Mouse (Mus musculus): ENCODE data around the gene Rnf213. TPM values are rescaled to one million over a fixed set of nuclear protein-coding genes. Genes with fewer than 3 reads are reported as not detected.

Rnf213 gene
- total RNA-seq, 2 experiments from 2014 or later = 14.6 TPM

DNA sequence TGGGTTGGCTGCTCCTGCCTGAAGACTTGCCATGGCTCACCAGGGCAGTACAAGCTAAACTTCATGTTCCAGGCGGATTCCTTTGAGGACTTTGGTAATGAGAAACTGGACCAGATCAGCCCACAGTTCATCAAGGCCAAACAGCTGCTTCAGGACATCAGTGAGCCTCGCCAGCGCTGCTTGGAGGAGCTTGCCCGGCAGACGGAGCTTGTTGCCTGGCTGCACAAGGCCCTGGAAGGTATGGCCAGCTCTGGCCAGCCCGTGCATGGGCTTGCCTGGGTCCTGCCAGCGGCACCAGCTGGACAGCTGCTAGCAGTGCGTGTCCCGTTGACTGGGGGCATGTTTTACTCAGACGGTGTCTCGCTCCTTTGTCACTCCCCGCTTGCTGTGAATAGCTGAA lies 38.6 kb downstream of the Rnf213 start:
- intact Hi-C loops (cut with DNase I) = no loop called here
- DNase-seq (ENCODE audit: low spot score) = no peak

DNA sequence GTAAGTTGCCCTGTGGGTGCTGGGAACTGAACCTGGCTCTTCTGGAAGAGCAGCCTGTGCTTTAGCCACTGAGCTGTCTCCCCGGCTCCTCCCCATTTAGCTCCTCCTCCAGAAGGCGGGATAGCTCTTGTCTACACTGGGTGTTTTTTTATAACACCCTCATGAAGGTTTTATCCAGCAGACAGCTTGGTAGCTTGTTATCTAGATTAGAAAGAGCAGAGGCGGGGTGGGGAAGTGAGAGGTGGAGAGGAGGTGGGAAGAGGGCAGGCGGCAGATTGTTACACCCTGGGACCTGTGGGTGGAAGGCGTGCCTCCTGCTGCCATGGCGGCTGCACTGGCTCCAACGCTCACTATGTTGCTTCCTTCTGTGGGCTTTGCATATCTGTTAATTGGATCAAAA lies 39.8 kb downstream of the Rnf213 start:
- intact Hi-C loops (cut with DNase I) = no loop called here

DNA sequence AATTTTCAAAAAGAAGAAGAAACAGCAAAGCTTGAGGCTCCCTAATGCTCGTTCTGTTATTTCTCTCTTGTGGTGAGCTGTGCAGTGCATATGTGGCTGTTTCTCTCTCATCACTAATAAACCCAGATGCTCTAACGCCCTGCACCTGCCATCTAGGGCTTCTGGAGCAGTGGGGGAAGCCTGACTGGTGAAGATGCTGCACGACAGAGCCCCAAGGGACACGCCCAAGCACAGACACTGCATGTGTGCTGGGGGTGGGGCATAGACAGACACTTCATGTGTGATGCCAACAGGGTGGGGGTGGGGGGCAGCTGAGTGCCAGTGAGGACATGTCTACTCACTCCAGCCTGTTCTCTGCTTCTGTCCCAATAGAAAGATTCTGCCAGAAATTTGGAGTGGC lies 41.4 kb downstream of the Rnf213 start:
- no peak for DNase-seq (ENCODE audit: low spot score)
- intact Hi-C loops (cut with DNase I) = no loop called here

More for the DNA sequence above, 39.8 kb downstream of the Rnf213 start:
- DNase-seq (ENCODE audit: low spot score) = no peak

DNA sequence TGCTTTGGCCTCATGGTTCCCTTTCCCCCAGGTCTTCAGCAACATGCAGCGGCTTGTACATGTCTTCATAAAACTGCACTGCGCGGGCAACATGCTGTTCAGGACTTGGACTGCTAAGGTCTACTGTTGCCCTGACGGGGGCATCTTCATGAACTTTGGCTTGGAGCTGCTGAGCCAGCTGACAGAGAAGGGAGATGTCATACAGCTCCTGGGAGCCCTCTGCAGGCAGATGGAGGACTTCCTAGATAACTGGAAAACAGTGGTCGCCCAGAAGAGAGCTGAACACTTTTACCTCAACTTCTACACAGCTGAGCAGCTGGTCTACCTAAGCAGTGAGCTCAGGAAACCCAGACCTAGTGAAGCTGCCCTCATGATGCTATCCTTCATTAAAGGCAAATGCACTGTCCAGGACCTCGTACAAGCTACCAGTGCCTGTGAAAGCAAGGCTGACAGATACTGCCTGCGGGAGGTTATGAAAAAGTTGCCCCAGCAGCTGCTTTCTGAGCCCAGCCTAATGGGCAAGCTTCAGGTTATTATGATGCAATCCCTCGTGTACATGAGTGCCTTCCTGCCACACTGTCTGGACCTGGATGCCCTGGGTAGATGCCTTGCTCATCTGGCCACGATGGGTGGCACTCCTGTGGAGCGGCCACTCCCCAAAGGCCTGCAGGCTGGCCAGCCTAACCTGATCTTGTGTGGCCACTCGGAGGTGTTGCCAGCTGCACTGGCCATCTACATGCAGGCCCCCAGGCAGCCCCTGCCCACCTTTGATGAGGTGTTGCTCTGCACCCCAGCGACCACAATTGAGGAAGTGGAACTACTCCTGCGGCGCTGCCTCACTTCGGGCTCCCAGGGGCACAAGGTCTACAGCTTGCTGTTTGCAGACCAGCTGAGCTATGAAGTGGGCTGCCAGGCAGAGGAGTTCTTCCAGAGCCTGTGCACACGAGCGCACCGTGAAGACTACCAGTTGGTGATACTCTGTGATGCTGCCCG lies 43.3 kb downstream of the Rnf213 start:
- intact Hi-C loops (cut with DNase I) = no loop called here
- DNase-seq (ENCODE audit: low spot score) = no peak

DNA sequence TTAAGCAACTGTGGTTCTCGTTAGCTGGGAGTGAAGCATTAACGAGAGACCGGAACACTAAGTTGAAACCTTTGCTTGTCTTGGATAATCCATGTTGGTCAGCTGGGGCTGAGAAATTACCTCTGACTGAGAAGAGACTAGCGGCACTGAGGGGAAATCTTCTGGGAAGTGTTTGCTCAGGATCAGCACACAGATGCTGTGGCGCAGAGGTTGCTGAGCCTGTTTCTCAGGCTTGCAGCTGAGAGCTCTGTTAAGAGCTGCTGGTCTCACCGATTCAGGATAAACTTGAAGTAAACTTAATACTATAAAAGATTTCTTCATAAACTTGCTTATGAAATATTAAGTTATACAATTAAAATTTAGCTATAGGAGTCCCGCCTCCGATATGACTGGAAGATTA lies 45.9 kb downstream of the Rnf213 start:
- intact Hi-C loops (cut with DNase I) = no loop called here
- no peak for DNase-seq (ENCODE audit: low spot score)

DNA sequence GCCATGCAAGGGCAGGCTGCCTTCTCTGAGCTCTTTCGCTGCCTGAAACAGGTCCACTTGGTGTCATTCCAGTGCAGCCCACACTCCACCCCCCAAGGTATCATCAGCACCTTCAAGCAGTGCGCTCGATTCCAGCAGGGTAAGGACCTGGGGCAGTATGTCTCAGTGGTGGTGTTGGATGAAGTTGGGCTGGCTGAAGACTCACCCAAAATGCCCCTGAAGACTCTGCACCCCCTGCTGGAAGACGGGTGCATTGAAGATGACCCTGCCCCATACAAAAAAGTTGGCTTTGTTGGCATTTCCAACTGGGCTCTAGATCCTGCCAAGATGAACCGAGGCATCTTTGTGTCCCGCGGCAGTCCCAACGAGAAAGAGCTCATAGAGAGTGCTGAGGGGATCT lies 49.3 kb downstream of the Rnf213 start:
- no peak for DNase-seq (ENCODE audit: low spot score)
- intact Hi-C loops (cut with DNase I) = loop anchor here (5.0 kb wide), 1 partner anchor 105 kb away; no protein-coding TSS in a partner anchor

DNA sequence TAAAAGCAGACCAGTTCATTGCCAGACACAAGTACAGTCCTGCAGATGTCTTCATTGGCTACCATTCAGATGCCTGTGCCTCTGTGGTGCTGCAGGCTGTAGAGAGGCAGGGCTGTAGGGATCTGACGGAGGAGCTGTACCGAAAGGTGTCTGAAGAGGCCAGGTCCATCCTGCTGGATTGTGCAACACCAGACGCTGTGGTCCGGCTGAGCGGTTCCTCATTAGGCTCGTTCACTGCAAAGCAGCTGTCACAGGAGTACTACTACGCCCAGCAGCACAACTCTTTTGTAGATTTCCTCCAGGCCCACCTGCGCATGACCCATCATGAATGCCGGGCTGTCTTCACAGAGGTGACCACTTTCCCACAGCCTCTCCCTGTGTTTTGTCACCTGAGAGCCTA lies 50.5 kb downstream of the Rnf213 start:
- intact Hi-C loops (cut with DNase I) = loop anchor here (5.0 kb wide), 1 partner anchor 106 kb away; no protein-coding TSS in a partner anchor

DNA sequence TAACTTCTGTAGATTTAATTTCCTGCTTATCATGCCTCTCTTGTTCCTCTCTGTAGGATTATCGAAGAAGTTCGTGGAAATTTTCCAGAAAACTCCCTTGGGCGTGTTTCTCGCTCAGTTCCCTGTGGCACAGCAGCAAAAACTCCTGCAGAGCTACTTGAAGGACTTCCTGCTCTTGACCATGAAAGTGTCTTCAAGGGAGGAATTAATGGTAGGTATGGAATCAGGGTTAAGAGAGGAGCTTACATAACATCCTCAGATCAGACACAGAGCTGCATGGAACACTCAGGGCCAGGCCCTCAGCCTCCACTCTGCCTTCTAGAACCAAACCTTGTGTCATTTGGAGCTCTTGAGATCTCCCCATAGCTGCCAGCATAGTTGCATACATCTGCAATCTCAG lies 63.2 kb downstream of the Rnf213 start:
- intact Hi-C loops (cut with DNase I) = no loop called here
- no peak for DNase-seq (ENCODE audit: low spot score)

More for the DNA sequence above, 50.5 kb downstream of the Rnf213 start:
- DNase-seq (ENCODE audit: low spot score) = no peak

DNA sequence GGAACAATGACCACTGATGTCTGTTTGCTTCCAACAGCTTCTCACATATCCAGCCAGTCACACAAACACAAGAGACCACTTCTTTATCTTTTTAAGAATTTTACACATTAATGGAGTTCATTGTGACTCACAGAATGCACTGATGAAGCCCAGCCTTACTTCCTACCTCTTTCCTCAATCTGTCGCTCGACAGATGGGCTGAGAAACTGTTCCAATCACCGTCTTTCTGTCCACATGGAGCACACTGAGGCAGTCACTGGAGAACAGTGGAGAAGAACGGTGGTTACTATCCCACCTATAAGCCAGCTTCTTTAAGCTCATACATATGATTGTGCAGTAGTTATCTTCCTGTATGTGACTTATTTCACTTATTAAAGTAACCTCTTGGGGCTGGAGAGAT lies 85.0 kb downstream of the Rnf213 start:
- intact Hi-C loops (cut with DNase I) = no loop called here

DNA sequence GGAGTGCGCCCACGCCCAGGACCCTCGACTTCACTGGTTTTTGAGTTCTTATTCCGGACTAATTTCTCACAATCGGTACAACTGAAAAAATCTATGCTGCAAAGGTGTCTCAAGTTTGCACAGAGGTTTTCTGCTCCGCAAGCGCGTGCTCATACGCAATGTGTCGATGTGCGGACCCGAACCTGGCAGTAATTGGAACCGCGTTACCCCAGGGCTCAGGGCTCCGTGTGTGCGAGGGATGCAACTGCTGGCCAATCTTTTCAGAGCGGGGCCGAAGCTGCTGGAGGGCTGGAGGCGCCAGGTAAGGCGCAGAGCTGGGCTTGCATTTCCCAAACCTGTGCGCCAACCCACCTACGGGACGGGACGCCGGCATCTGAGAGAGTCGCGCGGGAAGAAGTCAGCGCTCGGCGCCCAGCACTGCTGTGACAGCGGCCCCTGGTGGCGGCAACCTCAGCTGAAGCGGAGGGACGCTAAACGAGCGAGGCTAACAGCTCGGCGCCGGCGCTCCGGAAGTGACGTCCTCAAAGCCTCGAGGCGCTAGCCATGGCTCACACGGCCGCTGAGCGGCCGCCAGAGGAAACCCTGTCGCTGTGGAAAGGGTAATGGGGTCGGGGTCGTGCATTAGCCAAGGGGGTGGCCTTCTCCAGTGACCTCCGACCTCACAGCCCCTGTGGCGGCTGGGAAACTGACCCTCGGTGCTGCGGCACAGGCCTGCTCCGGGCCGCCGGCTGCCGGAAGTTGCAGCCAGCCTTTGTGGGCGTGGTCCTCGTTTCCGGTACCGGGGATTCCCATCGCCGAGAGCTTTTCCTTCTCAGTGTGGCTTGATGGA lies 98.2 kb downstream of the Rnf213 start, which contains the start of gene Endov:
Gene Endov, plus strand, starts transcription at position 487 of the 829 bp plus-strand sequence.
- peak; percentile 91 for DNase-seq (ENCODE audit: low spot score)
- intact Hi-C loops (cut with DNase I) = loop anchor here (5.0 kb wide), 1 partner anchor 149 kb away; no protein-coding TSS in a partner anchor

More for the DNA sequence above, 85.0 kb downstream of the Rnf213 start:
- DNase-seq (ENCODE audit: low spot score) = no peak

DNA sequence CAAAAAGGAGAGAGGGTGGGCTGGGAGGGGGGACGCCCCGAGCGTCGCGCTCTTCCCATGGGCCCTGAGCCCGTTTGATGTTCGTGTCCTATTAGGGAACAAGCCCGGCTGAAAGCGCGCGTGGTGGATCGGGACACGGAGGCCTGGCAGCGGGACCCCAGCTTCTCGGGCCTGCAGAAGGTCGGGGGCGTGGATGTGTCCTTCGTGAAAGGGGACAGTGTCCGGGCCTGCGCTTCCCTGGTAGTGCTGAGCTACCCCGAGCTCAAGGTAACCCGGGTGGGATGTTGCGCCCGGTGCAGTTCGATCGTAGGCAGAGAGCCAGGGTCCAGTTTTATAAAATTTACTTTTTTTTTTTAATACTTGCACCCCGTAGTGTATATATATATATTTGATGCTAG lies 98.8 kb downstream of the Rnf213 start:
- DNase-seq (ENCODE audit: low spot score) = no peak
- intact Hi-C loops (cut with DNase I) = loop anchor here (5.0 kb wide), 1 partner anchor 149 kb away; no protein-coding TSS in a partner anchor

DNA sequence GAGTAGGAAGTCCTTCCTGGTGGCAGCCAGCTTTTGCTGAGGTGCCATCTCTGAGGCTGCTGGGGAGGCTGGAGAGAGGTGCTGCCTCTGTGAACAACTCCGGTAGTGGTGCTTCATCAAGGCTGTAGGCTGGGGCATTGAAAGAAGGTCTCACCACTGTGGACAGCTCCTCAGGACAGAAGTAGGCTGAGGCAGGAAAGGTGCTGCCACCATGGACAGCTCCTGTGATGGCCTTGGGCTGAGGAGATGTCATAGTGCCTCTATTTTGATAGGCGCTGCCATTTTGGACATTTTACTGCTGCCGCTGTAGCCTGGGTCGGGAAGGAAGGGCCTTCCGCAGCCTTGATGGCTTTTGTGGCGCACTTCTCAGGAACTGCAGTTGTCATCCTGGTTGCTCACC lies 99.9 kb downstream of the Rnf213 start:
- DNase-seq (ENCODE audit: low spot score) = no peak
- intact Hi-C loops (cut with DNase I) = loop anchor here (5.0 kb wide), 1 partner anchor 151 kb away; no protein-coding TSS in a partner anchor

DNA sequence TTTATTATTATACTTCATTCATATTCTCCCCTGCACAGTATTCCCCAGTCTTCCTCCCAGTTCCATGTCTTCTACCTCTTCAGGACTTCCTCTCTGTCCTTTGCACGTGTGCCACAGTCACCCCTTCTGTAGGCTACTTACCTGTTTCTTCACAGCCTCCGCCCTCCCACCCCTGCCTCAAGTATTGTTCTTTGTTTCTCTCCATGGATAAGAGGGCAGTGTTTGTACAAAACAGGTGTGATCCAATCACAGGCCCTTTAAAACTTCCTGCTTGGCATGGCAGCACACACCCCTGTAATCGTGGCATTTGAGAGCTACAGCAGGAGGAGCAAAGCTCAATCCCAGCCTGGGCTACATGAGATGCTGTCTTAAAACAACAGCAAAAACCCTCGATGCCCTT lies 100.6 kb downstream of the Rnf213 start:
- intact Hi-C loops (cut with DNase I) = loop anchor here (5.0 kb wide), 1 partner anchor 151 kb away; no protein-coding TSS in a partner anchor
- DNase-seq (ENCODE audit: low spot score) = no peak

DNA sequence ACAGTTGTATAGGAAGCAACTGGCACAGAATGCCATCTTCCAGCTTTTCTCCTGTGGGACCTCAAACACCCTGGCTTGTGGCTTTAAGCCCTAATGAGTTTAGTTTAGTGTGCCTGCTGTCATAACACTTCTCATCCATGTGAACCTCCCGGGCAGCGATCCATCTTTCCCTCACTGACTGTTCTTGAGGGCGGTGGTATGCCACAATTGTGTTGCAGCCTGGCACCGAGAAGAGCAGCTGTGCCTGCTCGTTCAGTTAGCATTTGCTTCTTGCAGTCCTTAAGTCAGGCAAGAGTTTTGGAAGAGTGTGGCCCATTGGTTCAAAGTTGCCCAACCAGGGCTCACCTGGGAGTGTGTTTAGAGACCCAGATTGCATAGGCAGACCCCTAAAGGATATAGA lies 103.2 kb downstream of the Rnf213 start:
- intact Hi-C loops (cut with DNase I) = no loop called here

DNA sequence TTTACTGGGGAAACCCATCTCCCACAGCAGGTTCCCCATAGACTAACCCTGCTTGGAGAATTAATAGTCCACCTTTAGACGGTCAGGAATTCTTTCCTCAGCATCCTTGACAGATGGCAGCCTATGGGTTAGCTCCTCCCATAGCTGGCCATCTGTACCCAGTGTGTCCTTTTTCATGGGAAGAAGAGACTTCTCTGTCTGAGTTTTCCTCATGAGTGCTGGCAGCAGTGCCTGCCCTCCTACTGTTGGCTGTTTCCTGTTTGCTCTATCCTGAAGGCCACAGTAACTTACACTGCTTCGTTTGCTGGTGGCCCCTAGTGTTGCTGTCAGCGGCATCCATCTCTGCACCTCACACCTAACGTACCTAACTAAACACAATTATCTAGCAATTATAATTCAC lies 104.6 kb downstream of the Rnf213 start:
- intact Hi-C loops (cut with DNase I) = no loop called here
- DNase-seq (ENCODE audit: low spot score) = no peak

More for the DNA sequence above, 103.2 kb downstream of the Rnf213 start:
- DNase-seq (ENCODE audit: low spot score) = no peak

DNA sequence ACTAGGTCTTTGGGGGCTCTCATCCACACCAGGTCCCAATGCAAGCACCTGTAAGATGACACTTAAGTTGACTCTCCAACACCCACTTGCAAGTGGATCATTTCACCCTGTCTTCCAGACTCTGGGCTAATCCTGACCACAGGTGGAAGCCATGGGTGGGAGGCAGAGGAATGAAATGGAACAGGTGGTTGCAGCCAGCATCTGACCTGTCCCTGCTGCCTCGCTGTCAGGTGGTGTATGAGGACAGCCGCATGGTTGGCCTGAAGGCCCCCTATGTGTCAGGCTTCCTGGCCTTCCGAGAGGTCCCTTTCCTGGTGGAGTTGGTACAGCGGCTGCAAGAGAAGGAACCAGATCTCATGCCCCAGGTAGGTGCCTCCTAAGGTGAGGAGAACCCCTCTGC lies 106.4 kb downstream of the Rnf213 start:
- intact Hi-C loops (cut with DNase I) = no loop called here
- DNase-seq (ENCODE audit: low spot score) = no peak

DNA sequence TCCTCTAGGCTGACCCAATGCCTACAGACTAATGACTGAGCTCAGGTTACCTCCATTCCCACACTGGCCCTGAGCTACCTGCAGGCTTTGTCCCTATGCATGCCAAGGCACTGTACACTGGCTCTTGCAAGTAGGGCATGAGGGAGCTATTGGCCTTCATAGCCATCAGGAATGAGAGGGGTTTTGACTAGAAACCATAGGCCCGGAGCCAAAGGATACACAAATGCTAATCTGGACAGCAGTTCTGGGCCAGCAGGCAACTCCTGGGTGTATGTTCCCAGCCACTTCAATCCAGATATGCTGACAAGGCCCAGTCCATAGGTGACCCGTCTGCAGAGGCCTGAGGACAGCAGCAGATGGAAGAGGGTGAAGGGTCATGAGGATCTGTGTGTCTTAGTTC lies 107.1 kb downstream of the Rnf213 start:
- DNase-seq (ENCODE audit: low spot score) = no peak
- intact Hi-C loops (cut with DNase I) = loop anchor here (5.0 to 10.0 kb wide), 3 partner anchors 117 to 485 kb away; no protein-coding TSS in a partner anchor

DNA sequence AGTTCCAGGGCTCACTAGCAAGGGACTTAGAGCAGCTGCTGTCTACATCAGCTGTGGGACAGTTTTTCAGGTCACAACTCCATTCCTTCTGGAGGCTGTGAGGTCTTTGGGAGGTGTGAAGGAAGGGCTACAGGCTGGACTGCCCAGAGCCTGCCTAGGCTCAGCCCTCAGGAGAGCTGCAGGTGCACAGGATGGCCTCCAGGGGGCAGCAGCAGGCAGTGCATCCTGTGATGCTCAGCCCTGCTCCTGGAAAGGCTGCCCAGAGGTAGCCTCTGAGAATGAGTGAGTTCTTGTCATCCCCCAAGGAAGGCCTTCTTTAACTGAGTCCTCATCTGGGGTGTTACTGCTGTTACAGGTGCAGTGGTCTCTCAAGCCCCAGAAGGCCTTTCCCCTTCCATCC lies 110.8 kb downstream of the Rnf213 start:
- peak; percentile 14 for DNase-seq (ENCODE audit: low spot score)
- intact Hi-C loops (cut with DNase I) = loop anchor here (1.0 to 10.0 kb wide), 4 partner anchors 114 to 481 kb away; no protein-coding TSS in a partner anchor

DNA sequence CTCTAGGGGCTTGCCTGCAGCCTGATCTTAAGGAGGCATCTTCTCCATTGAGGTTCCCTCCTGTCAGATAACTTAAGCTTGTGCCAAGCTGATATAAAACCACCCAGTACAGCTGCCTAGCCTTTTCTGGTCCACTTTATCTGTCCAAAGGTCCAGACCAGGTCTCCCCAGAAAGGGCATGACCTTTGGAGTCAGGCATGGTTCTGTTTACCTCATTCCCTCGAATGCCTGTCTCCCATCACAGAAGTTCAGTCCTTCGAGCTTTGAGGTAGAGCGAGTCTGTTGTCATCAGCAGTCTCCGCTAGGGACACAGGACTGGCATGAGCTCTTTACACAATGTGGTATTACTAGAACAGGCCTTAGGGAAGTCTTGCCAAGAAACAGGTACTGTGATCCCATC lies 113.5 kb downstream of the Rnf213 start:
- intact Hi-C loops (cut with DNase I) = loop anchor here (10.0 kb wide), 1 partner anchor 478 kb away; no protein-coding TSS in a partner anchor
- no peak for DNase-seq (ENCODE audit: low spot score)

DNA sequence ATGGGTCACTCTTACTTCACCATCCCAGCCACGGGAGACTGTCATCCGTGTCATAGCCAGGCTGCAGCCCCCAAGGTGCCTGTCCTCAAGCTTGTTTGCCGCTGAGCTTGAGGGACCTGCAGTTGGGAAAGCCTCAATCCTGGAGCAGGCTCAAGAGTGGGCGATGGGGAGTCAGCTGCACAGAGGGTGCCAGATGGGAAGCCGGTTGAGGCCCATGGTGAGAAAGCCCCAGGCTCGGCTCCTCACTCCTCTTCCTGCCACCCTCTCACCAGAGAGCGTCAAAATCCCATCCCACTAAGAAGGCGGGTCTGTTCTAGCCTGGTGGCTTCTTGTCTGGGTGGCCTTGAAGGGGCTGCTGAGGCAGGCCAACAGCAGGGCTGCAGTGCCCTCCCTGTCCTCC lies 114.9 kb downstream of the Rnf213 start:
- intact Hi-C loops (cut with DNase I) = loop anchor here (10.0 kb wide), 1 partner anchor 477 kb away; no protein-coding TSS in a partner anchor
- no peak for DNase-seq (ENCODE audit: low spot score)
